Mouse (Mus musculus): Measurements from ENCODE around the gene Pax5. TPM values are rescaled to one million over a fixed set of nuclear protein-coding genes. Genes with fewer than 3 reads are reported as not detected.

Pax5 gene
- polyA plus RNA-seq, 1 experiment from 2014 or later = 0.08 TPM

GRCm38 (mm10) chr4:44620241-44620640 is 90.0 kb downstream of the Pax5 start:
- Histone ChIP-seq H3K27me3 (replicated peaks; ENCODE audit: control insufficient read depth, insufficient read depth, low read length) (no peaks in the 10 kb centered on the region), H3K4me1 (ENCODE audit: control insufficient read depth, insufficient read depth, low read length) (no peaks in the 10 kb centered on the region), H3K4me2 (ENCODE audit: low read depth, low read length) (no peak overlapping the region), H3K36me3 (ENCODE audit: control insufficient read depth, insufficient read depth, low read length) (no peaks in the 10 kb centered on the region), H3K9me3 (ENCODE audit: control insufficient read depth, low read length) (no peaks in the 10 kb centered on the region), H3K9ac (ENCODE audit: low read depth, low read length) (no peak overlapping the region), H3K4me3 (ENCODE audit: low read depth, low read length) (no peak overlapping the region), H3K27ac (replicated peaks; ENCODE audit: low read depth, low read length) (no peak overlapping the region)
- ATAC-seq (ENCODE audit: low read depth) (no peak), DNase-seq (ENCODE audit: low spot score) (no peak)
- 96% methylated on average over 5 of the region's 5 CpGs for WGBS

DNA sequence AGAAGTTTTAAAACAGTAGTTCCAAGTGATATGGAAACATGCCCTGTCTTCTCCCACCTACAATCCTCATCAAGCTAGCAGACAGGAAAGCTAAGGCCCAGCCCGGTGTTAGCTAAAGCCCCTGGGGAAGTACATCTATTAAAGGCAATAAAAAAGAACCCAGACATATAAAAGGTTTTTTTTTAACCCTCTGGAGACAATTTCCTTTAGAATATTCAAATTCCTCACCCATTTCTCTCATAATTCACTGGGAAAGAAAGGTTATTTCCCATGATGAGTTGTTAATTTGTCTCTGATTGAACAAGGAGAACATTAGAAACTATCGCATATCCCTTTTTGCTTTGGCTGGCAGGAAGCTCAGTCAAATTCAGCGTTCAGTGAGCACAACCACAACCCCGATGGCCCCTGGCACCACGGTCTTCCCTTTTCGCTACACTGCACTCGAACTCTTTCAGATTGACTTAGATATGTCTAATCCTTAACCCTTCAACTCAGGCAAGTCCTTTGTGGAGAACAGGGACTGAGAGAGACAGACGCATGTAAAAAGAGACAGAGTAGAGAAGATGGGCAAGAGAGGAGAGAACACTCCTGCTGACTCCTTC is 96.1 kb downstream of the Pax5 start:
- Histone ChIP-seq H3K9ac (ENCODE audit: low read depth, low read length) (no peak overlapping the region), H3K4me1 (ENCODE audit: control insufficient read depth, insufficient read depth, low read length) (no peaks in the 10 kb centered on the region), H3K9me3 (ENCODE audit: control insufficient read depth, low read length) (no peaks in the 10 kb centered on the region), H3K27ac (replicated peaks; ENCODE audit: low read depth, low read length) (no peak overlapping the region), H3K4me3 (ENCODE audit: low read depth, low read length) (no peak overlapping the region), H3K36me3 (ENCODE audit: control insufficient read depth, insufficient read depth, low read length) (no peaks in the 10 kb centered on the region), H3K27me3 (replicated peaks; ENCODE audit: control insufficient read depth, insufficient read depth, low read length) (no peaks in the 10 kb centered on the region), H3K4me2 (ENCODE audit: low read depth, low read length) (no peak overlapping the region)
- no peak for ATAC-seq (ENCODE audit: low read depth)
- DNase-seq (ENCODE audit: low spot score) = no peak
- 83% methylated on average over 8 of the region's 8 CpGs for WGBS

- Histone ChIP-seq H3K4me2 (ENCODE audit: low read depth, low read length) (no peak overlapping the region), H3K27me3 (replicated peaks; ENCODE audit: control insufficient read depth, insufficient read depth, low read length) (no peaks in the 10 kb centered on the region), H3K9me3 (ENCODE audit: control insufficient read depth, low read length) (no peaks in the 10 kb centered on the region), H3K4me3 (ENCODE audit: low read depth, low read length) (no peak overlapping the region), H3K27ac (replicated peaks; ENCODE audit: low read depth, low read length) (no peak overlapping the region), H3K4me1 (ENCODE audit: control insufficient read depth, insufficient read depth, low read length) (no peaks in the 10 kb centered on the region), H3K9ac (ENCODE audit: low read depth, low read length) (no peak overlapping the region), H3K36me3 (ENCODE audit: control insufficient read depth, insufficient read depth, low read length) (no peaks in the 10 kb centered on the region)
- 93% methylated on average over 3 of the region's 3 CpGs for WGBS
- no peak for DNase-seq (ENCODE audit: low spot score)
- ATAC-seq (ENCODE audit: low read depth) = no peak
Observed at GRCm38 (mm10) chr4:44612392-44612791, 97.9 kb downstream of the Pax5 start.

DNA sequence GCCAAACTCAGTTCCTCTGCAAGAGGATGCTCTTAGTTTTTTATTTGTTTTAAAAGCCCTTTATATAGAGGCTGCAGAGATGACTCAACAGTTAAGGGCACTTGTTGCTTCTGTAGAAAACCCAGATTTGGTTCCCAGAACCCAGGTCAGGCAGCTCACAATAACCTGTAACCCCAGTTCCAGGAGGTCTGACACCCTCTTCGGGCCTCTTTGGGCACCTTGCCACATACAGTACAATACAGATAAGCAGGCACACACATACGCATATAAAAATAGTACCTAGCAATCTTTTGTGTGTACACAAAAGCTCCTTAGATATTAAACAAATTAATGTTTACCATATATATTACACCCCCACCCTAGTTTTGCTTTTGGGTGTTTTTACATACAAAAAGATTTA is 104.8 kb downstream of the Pax5 start:
- Histone ChIP-seq H3K4me1 (ENCODE audit: control insufficient read depth, insufficient read depth, low read length) (peaks cover 8% of the 10 kb centered on the region), H3K36me3 (ENCODE audit: control insufficient read depth, insufficient read depth, low read length) (no peaks in the 10 kb centered on the region), H3K27ac (replicated peaks; ENCODE audit: low read depth, low read length) (no peak overlapping the region), H3K9ac (ENCODE audit: low read depth, low read length) (no peak overlapping the region), H3K4me3 (ENCODE audit: low read depth, low read length) (no peak overlapping the region), H3K4me2 (ENCODE audit: low read depth, low read length) (no peak overlapping the region), H3K27me3 (replicated peaks; ENCODE audit: control insufficient read depth, insufficient read depth, low read length) (no peaks in the 10 kb centered on the region), H3K9me3 (ENCODE audit: control insufficient read depth, low read length) (no peaks in the 10 kb centered on the region)
- DNase-seq (ENCODE audit: low spot score) (no peak), ATAC-seq (ENCODE audit: low read depth) (no peak)
- WGBS = 82% methylated on average over 2 of the region's 2 CpGs

DNA sequence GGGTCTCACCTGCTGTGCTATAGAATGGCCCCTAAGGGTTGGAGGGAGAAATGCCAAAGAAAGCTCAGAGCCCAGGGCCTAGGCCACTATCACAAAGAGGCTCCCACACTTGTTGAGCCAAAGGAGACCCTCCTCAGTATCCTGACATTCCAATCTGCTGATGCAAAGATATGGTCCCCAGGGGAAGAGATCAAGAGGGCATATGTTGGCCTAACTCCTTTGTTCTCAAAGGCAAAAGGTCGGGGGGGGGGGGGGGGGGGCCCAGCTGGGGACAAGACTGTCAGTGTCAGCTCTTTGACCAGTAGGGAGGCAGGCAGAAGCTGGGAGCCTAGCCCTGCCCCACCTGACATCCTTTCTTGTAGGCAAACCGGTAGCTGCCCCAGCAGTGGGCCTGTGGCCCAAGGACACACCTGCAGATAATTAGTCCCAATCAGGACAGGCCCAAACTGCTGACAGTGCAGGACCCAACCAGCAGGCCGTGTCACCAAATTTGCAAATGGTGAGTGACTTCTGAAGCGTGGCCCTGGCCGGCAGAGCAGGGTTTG is 108.0 kb downstream of the Pax5 start:
- peaks cover 11% of the 10 kb centered on the region for H3K4me1 ChIP-seq (ENCODE audit: control insufficient read depth, insufficient read depth, low read length)
- H3K27me3 ChIP-seq (replicated peaks; ENCODE audit: control insufficient read depth, insufficient read depth, low read length) = no peaks in the 10 kb centered on the region; the same call in 1 of the 2 replicates
- no peaks in the 10 kb centered on the region for H3K36me3 ChIP-seq (ENCODE audit: control insufficient read depth, insufficient read depth, low read length)
- no peak overlapping the region for H3K27ac ChIP-seq (replicated peaks; ENCODE audit: low read depth, low read length)
- 9% methylated on average over 5 of the region's 5 CpGs for WGBS
- DNase-seq (ENCODE audit: low spot score) (no peak), ATAC-seq (ENCODE audit: low read depth) (no peak)
- H3K9me3 ChIP-seq (ENCODE audit: control insufficient read depth, low read length) = no peaks in the 10 kb centered on the region
- H3K9ac ChIP-seq (ENCODE audit: low read depth, low read length) = no peak overlapping the region
- H3K4me2 ChIP-seq (ENCODE audit: low read depth, low read length) = no peak overlapping the region
- H3K4me3 ChIP-seq (ENCODE audit: low read depth, low read length) = no peak overlapping the region

DNA sequence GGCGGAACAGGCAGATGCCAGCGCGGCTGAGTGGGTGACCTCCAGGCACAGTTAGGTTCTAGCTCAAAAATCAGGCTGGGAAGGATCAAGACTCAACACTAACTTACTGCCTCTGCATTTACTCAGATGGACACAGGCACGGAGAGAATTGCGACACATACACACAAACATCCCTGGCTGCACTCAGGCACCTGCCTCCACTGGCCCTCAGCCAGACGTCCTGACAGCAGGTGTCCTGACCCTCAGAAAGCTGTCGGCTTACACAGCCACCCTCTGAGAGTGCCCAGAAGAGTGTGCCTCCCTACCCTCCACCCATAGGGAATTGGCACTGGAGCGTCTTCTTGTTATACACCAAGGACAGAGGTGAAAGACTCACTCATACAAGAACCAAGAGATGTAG is 108.9 kb downstream of the Pax5 start:
- H3K9ac ChIP-seq (ENCODE audit: low read depth, low read length) = no peak overlapping the region

DNA sequence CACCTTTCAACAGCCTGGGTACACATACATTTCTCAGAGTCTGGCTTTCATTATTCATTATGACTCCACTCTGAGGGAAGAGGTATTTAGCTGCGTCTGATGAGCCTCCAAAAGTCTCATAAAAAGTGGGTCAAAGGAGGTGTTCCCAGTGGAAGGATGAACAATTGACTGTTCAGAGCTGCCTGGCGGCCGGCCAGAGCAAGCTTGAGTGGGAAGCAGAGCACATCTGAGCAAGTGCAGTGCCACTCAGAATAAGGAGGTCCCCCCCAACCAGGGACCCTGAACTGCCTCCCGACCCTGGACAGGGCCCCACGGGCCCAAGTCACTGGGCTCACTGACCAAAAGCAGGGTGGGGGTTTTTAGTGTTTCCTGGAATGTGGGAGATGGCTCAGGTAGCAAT is 109.4 kb downstream of the Pax5 start:
- H3K9ac ChIP-seq (ENCODE audit: low read depth, low read length) = no peak overlapping the region
- H3K4me3 ChIP-seq (ENCODE audit: low read depth, low read length) = no peak overlapping the region
- H3K9me3 ChIP-seq (ENCODE audit: control insufficient read depth, low read length) = no peaks in the 10 kb centered on the region
- H3K4me1 ChIP-seq (ENCODE audit: control insufficient read depth, insufficient read depth, low read length) = peaks cover 11% of the 10 kb centered on the region
- peak; percentile 67 for DNase-seq (ENCODE audit: low spot score)
- no peaks in the 10 kb centered on the region; the same call in 1 of the 2 replicates for H3K27me3 ChIP-seq (replicated peaks; ENCODE audit: control insufficient read depth, insufficient read depth, low read length)
- no peaks in the 10 kb centered on the region for H3K36me3 ChIP-seq (ENCODE audit: control insufficient read depth, insufficient read depth, low read length)
- no peak overlapping the region for H3K4me2 ChIP-seq (ENCODE audit: low read depth, low read length)
- WGBS = 27% methylated on average over 5 of the region's 5 CpGs
- H3K27ac ChIP-seq (replicated peaks; ENCODE audit: low read depth, low read length) = no peak overlapping the region
- ATAC-seq (ENCODE audit: low read depth) = no peak

More for the DNA sequence above, 108.9 kb downstream of the Pax5 start:
- no peak overlapping the region for H3K27ac ChIP-seq (replicated peaks; ENCODE audit: low read depth, low read length)
- H3K4me3 ChIP-seq (ENCODE audit: low read depth, low read length) = no peak overlapping the region
- no peaks in the 10 kb centered on the region; the same call in 1 of the 2 replicates for H3K27me3 ChIP-seq (replicated peaks; ENCODE audit: control insufficient read depth, insufficient read depth, low read length)
- no peaks in the 10 kb centered on the region for H3K36me3 ChIP-seq (ENCODE audit: control insufficient read depth, insufficient read depth, low read length)
- DNase-seq (ENCODE audit: low spot score) = no peak
- 70% methylated on average over 8 of the region's 8 CpGs for WGBS
- H3K9me3 ChIP-seq (ENCODE audit: control insufficient read depth, low read length) = no peaks in the 10 kb centered on the region
- no peak for ATAC-seq (ENCODE audit: low read depth)
- H3K4me1 ChIP-seq (ENCODE audit: control insufficient read depth, insufficient read depth, low read length) = peaks cover 11% of the 10 kb centered on the region
- H3K4me2 ChIP-seq (ENCODE audit: low read depth, low read length) = no peak overlapping the region

DNA sequence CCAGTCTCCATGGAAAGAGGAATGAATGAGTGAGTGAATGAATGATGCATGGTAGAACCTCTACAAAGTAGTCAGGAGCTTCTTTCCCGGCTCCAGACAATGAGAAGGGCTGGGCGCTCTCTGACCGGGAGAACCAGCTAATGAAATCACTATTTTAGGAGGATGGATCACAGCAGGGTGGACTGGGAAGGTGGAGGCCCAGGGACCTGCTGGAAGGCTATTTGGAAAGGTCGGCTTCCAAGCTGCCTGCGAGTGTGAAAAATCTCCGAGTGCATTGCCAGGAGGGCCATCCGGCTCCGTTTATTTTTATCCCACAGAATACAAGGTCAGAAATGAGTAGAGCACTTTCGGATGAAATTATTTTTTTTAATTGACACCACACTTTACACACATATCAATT is 112.3 kb downstream of the Pax5 start:
- no peak overlapping the region for H3K27ac ChIP-seq (replicated peaks; ENCODE audit: low read depth, low read length)
- H3K36me3 ChIP-seq (ENCODE audit: control insufficient read depth, insufficient read depth, low read length) = no peaks in the 10 kb centered on the region
- DNase-seq (ENCODE audit: low spot score) = no peak
- 66% methylated on average over 9 of the region's 9 CpGs for WGBS
- H3K4me1 ChIP-seq (ENCODE audit: control insufficient read depth, insufficient read depth, low read length) = peaks cover 11% of the 10 kb centered on the region
- H3K4me2 ChIP-seq (ENCODE audit: low read depth, low read length) = no peak overlapping the region
- H3K9ac ChIP-seq (ENCODE audit: low read depth, low read length) = no peak overlapping the region
- H3K4me3 ChIP-seq (ENCODE audit: low read depth, low read length) = no peak overlapping the region
- H3K9me3 ChIP-seq (ENCODE audit: control insufficient read depth, low read length) = no peaks in the 10 kb centered on the region
- ATAC-seq (ENCODE audit: low read depth) = no peak
- no peaks in the 10 kb centered on the region; the same call in 1 of the 2 replicates for H3K27me3 ChIP-seq (replicated peaks; ENCODE audit: control insufficient read depth, insufficient read depth, low read length)

GRCm38 (mm10) chr4:44593091-44593490 is 117.2 kb downstream of the Pax5 start:
- Histone ChIP-seq H3K27me3 (replicated peaks; ENCODE audit: control insufficient read depth, insufficient read depth, low read length) (no peaks in the 10 kb centered on the region), H3K27ac (replicated peaks; ENCODE audit: low read depth, low read length) (no peak overlapping the region), H3K36me3 (ENCODE audit: control insufficient read depth, insufficient read depth, low read length) (no peaks in the 10 kb centered on the region), H3K4me3 (ENCODE audit: low read depth, low read length) (no peak overlapping the region), H3K9ac (ENCODE audit: low read depth, low read length) (no peak overlapping the region), H3K4me2 (ENCODE audit: low read depth, low read length) (no peak overlapping the region), H3K9me3 (ENCODE audit: control insufficient read depth, low read length) (no peaks in the 10 kb centered on the region), H3K4me1 (ENCODE audit: control insufficient read depth, insufficient read depth, low read length) (no peaks in the 10 kb centered on the region)
- DNase-seq (ENCODE audit: low spot score) = no peak
- 95% methylated on average over 2 of the region's 2 CpGs for WGBS
- no peak for ATAC-seq (ENCODE audit: low read depth)
